Mouse (Mus musculus): ENCODE measurements around the gene Mybpc2. TPM values are rescaled to one million over a fixed set of nuclear protein-coding genes. Genes with fewer than 3 reads are reported as not detected.

Mybpc2 gene
- total RNA-seq, 2 experiments from 2014 or later: not detected

GRCm38 (mm10) chr7:44490281-44490680 is 34.2 kb downstream of the Mybpc2 start:
- ATAC-seq (replicated peaks; ENCODE audit: low FRiP score, poor library complexity, severe bottlenecking): no peak

GRCm38 (mm10) chr7:44488545-44488944 is 35.9 kb downstream of the Mybpc2 start:
- ATAC-seq (replicated peaks; ENCODE audit: low FRiP score, poor library complexity, severe bottlenecking): no peak

- ATAC-seq (replicated peaks; ENCODE audit: low FRiP score, poor library complexity, severe bottlenecking): no peak
Observed at GRCm38 (mm10) chr7:44487936-44488335, 36.5 kb downstream of the Mybpc2 start.

GRCm38 (mm10) chr7:44486927-44487575 is 37.4 kb downstream of the Mybpc2 start:
- no peak for ATAC-seq (replicated peaks; ENCODE audit: low FRiP score, poor library complexity, severe bottlenecking)

GRCm38 (mm10) chr7:44485572-44486195 is 38.8 kb downstream of the Mybpc2 start:
- no peak for ATAC-seq (replicated peaks; ENCODE audit: low FRiP score, poor library complexity, severe bottlenecking)

- ATAC-seq (replicated peaks; ENCODE audit: low FRiP score, poor library complexity, severe bottlenecking): peak; percentile 67
Observed at GRCm38 (mm10) chr7:44484841-44485571, 39.5 kb downstream of the Mybpc2 start.

GRCm38 (mm10) chr7:44484109-44484508 is 40.3 kb downstream of the Mybpc2 start:
- no peak for ATAC-seq (replicated peaks; ENCODE audit: low FRiP score, poor library complexity, severe bottlenecking)

GRCm38 (mm10) chr7:44482836-44483435 is 41.5 kb downstream of the Mybpc2 start:
- ATAC-seq (replicated peaks; ENCODE audit: low FRiP score, poor library complexity, severe bottlenecking): peak; percentile 81

- ATAC-seq (replicated peaks; ENCODE audit: low FRiP score, poor library complexity, severe bottlenecking): no peak
Observed at GRCm38 (mm10) chr7:44475046-44475614, 49.3 kb downstream of the Mybpc2 start.

- ATAC-seq (replicated peaks; ENCODE audit: low FRiP score, poor library complexity, severe bottlenecking): no peak
Observed at GRCm38 (mm10) chr7:44474419-44474818, 50.0 kb downstream of the Mybpc2 start.

GRCm38 (mm10) chr7:44472961-44473646 is 51.4 kb downstream of the Mybpc2 start:
- ATAC-seq (replicated peaks; ENCODE audit: low FRiP score, poor library complexity, severe bottlenecking): no peak

- no peak for ATAC-seq (replicated peaks; ENCODE audit: low FRiP score, poor library complexity, severe bottlenecking)
Observed at GRCm38 (mm10) chr7:44472558-44472885, 51.9 kb downstream of the Mybpc2 start.

- ATAC-seq (replicated peaks; ENCODE audit: low FRiP score, poor library complexity, severe bottlenecking): no peak
Observed at GRCm38 (mm10) chr7:44471880-44472557, 52.4 kb downstream of the Mybpc2 start.

GRCm38 (mm10) chr7:44470696-44471612 is 53.5 kb downstream of the Mybpc2 start:
- ATAC-seq (replicated peaks; ENCODE audit: low FRiP score, poor library complexity, severe bottlenecking): no peak

- peak; percentile 35 for ATAC-seq (replicated peaks; ENCODE audit: low FRiP score, poor library complexity, severe bottlenecking)
Observed at GRCm38 (mm10) chr7:44469677-44470675, 54.5 kb downstream of the Mybpc2 start.

- 0 out of 2 replicates have a peak, but pooled peaks have one; percentile 18 for ATAC-seq (replicated peaks; ENCODE audit: low FRiP score, poor library complexity, severe bottlenecking)
Observed at GRCm38 (mm10) chr7:44468644-44469285, 55.7 kb downstream of the Mybpc2 start.
